In the genomic region with DNA sequence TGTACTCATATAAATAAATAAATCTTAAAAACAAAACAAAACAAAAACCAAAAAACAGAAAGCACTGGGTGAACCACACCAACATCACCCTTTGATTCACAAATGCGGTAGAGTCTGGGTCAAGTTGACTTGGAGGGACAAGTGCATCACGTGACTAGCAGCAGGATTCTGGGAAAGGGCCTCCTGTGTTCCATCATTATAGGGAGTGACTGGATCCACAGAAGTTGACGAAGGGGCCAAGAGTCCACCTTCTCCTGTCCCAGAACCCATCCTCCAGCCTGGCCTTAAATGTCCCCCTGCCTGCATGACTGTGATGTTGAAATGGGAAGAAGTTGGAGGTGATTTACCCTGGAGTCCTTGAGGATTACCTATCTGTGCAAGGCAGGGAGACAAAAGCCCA, we compare ENCODE assay signal across 19 mouse cellular contexts. TPM values are rescaled to one million over a fixed set of nuclear protein-coding genes. Genes with fewer than 3 reads are reported as not detected.
"Had no signal": no experiment of that assay in that cellular context is flagged by ENCODE, and none has a peak within 500 bp of the region (broad histone marks: within the 10 kb centered on the region; RNA-seq: fewer than 3 reads in every experiment).

No protein-coding gene starts in this region.

- H3K4me1 ChIP-seq: midbrain, embryonic 13.5 days had no signal

- H3K27ac ChIP-seq: limb, embryonic 12.5 days; liver, embryonic 14.5 days; macrophage; midbrain, embryonic 13.5 days; stomach, embryonic 15.5 days had no signal

- H3K4me3 ChIP-seq: limb, embryonic 12.5 days; limb, embryonic 15.5 days; midbrain, embryonic 13.5 days; stomach, embryonic 15.5 days had no signal

- H3K27me3 ChIP-seq: limb, embryonic 12.5 days; limb, embryonic 15.5 days; midbrain, embryonic 13.5 days; stomach, embryonic 15.5 days had no signal

- DNase-seq: kidney, postnatal 10 days; kidney, postnatal 4 days; left cerebral cortex, postnatal 4 days; liver, postnatal 0 days; lung, embryonic 14.5 days; right cerebral cortex, postnatal 14 days; right cerebral cortex, postnatal 4 days; spleen, adult 18-20 months; thymus, postnatal 25 days had no signal

RNA-seq across cellular contexts. Expression of a gene that starts 22.9 kb away (rescaled TPM):
- total RNA-seq: layer of hippocampus, adult 18-20 months; layer of hippocampus, postnatal 14 days; megakaryocyte, adult 5-6 weeks; midbrain, postnatal 0 days had no signal
- polyA plus RNA-seq: macrophage; midbrain, embryonic 13.5 days; midbrain, postnatal 0 days had no signal

RNA-seq across cellular contexts. Expression of a gene that starts 28.1 kb away (rescaled TPM):
- total RNA-seq: megakaryocyte, adult 5-6 weeks had no signal
